Mouse (Mus musculus) adrenal gland, postnatal 25 days (tissue): ENCODE data around the gene Tpst2. TPM values are rescaled to one million over a fixed set of nuclear protein-coding genes. Genes with fewer than 3 reads are reported as not detected.

Experiments
- DNase-seq: peaks from one replicate; pipeline ENCODE4 v3.0.0; 2021; ENCODE audit warnings: mixed read lengths
- total RNA-seq: library from RNA; stranded (reverse); gene quantifications from 2 replicates; pipeline ENCODE4 v1.2.3, GENCODE M21; 2021

Tpst2 gene
- total RNA-seq, 1 experiment from 2014 or later: 144 TPM

DNA sequence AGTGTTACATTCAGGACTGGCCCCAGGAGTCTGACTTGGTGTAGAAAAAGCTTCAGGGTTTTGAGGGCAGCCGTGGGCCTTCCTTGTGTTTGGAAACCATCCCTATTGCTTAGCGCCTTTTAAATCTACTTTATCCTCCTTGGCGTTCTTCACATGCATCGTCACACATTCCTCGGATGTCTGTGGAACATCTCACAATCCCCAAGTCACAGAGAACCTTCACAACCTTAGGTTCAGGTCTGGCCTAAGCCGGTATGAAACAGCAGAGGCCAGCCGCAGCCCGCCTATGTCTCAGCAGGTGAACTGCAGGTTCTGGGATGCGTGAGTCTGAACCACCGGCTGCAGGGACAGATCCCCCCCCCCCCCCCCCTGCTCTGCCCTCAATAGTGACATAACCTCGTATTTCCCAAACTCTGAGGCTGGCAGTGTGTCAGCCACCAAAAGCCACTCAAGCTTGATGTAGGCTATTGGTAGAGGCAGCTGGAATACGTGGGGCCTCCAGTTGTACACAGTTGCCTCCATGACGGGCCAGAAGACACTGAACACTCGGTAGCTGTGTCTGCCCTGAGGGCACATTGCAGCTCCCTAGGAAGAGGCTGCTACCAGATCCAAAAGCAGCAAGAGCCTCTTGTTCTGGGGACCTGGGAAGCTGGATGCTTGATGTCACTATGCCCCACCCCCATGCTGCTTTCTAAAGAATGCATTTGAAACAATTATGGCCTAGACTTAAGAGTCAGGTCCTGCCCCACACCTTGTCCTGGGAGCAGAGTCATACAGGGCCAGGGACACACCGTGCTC, 4.6 kb downstream of the Tpst2 start:
- peak; percentile 27 for DNase-seq

DNA sequence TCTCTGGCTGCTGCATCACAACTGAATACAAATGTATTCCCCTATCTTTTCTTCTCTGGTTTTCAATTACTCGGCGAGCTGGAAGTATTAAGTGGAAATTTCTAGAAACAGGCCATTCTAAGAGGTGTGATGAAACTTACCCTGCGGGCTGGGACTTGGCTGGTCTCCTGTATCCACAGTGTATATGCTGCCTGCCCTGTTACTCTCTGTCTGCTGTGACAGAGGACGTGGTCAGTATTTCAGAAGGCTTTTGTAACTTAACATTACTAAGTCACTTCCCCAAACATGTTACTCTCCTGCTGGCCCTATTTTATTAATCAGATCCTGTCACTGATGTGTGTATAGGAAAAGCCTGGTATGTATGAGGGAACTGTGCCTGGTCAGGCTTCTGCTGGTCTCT, 5.2 kb downstream of the Tpst2 start:
- peak; percentile 4 for DNase-seq

DNA sequence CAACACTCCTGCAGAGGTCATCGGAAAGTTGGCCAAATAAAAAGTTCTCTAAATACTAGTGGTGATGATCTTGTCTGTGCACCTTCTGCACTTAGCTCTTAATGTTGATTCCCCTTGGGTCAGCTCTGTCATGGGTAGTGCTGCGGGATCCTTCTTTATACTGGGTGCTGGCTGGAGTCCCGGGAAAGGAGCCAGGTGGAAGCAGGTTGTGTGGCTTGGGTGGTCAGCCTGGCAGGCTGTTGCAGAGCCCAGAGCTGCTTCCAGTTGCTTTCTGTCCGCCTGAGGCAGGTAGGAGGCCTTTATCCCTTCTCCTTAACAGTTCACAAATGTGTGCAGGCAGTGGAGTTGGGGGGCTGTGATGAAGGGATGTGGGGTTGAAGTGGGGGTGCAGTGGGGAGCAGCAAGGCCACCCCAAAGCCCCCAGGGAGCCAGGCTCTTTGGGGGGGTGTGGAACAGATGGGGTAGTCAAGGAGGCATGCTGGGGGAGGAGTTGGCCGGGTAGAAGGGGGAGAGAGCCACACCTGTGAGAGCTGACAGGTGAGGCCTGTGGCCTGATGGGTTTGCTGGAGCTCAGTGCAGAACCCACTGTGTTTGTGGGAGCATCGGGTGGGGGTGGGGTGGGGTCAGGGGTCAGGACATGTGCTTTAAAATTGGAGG, 5.8 kb downstream of the Tpst2 start:
- DNase-seq: no peak

DNA sequence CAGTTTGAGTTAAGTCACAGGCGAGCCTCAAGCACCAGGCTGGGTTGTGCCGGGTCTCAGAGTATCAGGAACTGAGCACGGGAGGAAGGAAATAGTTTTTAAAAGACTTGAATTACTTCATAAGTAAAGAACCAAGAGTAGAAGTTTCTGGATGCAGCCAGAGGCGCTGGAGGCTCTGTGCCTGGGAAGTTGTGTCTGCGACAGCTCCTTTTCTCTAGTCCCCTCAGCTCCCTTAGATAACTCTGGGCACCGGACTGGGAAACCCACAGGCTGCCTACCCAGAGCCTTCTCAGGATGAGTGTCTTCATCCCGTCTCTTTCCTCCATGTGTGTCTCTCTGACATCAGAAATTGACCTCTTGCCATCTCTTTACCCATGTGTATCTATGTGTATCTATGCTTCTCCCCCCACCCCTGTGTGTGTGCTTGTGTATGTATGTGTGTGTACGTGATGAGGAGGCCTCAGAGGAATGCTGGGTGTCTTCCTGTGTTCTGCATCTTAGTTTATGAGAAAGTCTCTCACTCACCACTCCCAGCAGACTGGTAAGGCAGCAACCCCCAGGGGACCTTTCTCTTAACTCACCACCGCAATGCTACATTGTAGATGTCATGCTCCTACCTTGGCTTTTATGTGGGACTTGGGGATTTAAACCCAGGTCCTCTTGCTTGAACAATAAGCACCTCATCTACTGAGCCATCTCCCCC, 6.4 kb downstream of the Tpst2 start:
- DNase-seq: no peak

DNA sequence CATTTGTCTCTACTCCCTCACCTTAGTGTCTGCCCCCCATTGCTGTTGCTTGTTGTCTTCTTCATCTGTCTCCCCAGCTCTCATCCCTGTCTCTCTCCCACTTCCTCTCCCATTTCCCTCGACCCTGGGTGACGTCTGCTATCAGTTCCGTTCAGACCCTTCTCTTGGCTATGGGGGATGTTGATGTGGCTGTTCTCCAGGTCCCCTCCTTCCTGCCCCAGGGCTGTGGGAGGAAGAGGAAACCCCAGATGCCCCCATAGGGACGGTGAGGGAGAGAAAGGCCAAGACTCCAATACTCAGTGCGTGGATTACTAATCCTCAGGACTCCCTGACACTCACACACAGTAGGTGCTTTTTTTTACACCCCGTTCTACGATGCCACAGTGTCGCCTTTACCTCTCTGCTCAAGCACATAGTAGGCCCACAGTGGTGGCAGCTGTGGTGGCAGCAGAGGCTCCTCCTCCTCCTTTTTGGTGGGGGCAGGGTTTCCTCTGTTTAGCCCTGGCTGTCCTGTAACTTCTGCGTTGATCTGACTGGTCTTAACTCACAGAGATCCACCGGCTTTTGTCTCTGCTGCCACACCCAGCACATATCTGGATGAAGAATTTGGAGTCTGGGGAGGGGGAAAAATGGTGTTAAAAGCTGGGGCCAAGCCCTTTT, 7.2 kb downstream of the Tpst2 start:
- no peak for DNase-seq

DNA sequence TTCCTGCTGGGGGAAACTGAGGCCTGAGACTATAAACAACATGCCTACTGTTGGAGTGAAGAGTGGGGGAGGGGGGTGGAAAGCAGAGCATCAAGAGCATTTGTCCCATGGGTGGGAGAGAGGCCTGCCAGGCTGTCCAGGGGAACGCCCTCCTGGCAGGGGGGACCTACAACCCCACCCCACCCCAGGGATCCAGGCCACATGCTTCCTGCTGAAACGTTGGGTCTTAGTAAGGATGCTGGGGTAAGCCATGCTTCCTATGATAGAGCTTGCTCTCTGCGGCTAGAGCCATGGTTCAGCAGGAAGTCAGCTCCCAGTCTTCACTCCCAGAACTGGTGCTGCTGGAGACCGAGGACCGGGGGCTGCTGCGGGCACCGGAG, 7.7 kb downstream of the Tpst2 start:
- no peak for DNase-seq

DNA sequence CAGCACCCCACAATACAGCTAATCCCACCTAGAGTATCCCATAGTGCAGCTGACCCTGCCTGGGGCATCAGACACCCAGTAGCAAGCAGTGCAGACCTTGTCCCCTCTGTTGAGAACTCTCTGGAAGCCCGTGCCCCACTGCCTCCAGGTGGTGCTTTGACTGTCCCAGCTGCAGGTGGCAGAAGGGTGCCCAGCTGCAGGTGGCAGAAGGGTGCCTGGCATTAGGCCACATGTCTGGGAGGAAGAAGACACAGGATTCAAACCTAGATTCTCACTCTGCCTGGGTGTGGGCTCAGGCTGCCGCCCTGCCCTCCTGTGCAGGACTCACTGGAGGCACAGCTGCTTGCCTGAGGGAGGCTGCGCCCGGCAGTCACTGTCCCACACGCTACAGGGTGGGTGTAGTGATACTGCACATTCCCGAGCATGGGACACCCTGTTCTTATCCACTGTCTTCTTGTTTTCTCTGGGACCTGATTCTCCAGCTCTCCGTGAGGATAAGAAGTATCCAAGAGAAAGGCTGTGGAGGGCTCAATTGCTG, 9.1 kb downstream of the Tpst2 start:
- no peak for DNase-seq

DNA sequence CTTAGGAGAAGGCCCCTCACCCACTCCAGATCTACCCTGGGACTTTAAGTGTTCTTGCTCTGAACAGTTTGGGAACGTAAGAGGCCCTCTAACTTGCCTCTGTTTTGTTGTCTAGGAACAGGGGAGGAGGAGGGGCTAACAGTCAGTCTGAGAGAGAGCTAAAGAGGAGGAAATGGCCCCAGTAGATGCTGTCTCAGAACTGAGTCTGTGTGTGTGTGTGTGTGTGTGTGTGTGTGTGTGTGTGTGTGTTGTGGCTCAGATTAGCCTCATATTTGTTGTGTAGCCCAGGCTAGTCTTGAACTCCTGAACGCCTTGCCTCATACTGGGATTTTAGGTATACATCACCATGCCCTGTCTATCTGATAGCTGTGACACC, 10.1 kb downstream of the Tpst2 start:
- no peak for DNase-seq

DNA sequence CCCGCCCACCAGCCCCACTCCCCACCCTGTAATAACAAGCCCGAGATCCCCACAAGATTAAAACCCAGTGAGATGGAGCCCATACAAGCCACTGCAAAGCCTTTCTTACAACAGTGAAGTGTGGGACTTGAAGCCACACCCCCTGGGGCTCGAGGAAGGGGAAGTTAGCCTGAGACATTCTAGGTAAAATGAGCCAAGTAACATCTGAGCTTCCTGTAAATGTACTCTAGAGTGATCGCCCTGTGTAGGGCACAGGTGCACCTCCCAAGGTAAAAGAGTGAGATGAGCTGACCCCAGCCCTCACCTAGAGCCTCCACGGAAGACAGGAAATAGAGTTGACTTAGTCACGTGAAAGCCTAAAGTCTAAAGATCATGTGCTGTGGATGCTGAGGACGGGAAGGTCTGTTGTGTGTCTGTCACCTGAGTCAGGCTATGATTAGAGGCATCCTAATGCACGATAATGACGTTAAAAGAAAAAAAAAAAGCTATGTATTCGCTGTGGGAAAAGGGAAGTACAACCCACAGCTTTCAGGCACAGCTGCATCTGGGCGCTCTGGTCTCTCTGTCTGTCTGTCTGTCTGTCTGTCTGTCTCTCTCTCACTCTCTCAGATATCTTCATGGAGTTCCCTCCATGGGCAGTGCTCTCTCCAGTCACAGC, 10.6 kb downstream of the Tpst2 start:
- no peak for DNase-seq

DNA sequence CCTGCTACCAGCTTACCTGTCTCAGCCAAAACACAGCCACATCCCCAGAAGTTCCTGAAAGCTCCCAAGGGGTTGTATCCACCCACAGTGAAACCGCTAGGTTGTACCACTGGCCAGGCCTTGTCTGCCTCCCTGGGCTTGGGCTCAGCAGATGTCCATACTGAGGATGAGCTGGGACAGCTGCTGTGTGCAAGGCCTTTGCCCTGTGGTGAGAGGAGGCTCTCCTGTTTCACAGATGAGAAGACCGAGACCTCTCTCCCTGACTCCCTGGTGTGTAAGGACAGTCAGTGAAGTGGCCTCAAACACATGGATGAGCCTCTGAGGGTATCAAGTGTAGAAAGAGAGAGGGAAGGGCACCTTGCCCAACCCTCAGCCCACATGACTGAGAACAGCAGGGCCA, 11.2 kb downstream of the Tpst2 start:
- DNase-seq: no peak

DNA sequence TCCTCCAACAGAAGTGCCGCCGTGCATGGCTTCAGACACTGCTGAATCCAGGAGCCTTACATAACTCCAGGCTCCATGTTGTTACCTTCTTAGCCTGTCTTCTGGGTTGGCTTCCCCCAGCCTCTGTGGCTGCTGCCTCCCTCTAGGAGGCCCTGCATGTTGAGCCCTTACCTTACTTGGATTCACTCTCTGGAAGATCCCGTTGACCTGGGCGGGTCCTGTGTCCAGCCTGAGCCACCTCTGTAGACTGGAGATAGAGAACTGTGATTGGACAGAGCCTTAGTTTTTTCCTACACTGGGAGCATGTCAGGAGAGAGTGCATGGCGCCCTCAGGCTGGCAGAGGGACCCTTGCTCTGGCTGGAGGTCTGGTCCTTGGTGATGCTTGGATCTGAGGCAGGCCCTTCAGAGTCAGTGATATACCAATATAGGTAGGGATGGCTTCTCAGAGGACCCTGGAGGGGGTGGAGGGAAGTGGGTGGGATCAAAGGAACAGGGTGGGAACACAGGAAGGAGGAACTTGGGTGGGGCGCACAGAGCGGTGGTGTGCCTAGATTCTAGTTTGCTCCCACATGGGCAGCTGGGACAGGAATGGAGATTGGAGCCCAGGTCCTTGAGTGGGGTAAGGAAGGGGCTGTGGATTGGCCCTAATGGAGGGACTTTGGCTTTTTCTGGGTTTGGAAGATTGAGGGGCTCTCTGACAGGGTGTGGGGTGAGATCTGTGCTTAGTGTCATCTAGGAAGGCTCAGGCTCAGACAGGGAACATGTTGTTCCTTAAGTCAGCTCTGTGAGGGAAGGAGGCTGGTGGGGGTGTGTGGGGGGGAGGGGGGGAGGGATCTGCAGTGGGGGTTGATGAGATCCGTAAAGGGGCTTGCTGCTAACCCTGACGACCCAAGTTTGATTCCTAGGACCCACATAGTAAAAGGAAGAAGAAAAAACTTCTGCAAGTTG, 12.0 kb downstream of the Tpst2 start:
- DNase-seq: no peak

DNA sequence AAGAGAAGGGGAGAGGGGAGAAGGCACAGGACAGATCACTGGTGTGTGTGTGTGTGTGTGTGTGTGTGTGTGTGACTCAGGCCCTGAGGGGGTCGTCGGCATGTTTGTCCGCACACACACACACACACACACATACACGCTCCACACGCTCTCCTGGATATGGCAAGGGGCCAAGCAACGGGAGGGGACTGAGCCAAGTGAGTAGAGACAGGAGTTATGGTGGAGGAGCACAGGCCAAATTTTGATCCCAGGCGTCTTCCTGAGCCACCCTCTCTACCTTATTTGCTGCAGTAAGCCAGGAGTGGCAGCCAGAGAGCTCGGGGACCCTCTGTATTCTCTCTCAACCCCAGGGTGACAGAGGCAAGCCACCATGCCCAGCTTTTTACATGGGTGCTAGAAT, 12.7 kb downstream of the Tpst2 start:
- peak; percentile 68 for DNase-seq

DNA sequence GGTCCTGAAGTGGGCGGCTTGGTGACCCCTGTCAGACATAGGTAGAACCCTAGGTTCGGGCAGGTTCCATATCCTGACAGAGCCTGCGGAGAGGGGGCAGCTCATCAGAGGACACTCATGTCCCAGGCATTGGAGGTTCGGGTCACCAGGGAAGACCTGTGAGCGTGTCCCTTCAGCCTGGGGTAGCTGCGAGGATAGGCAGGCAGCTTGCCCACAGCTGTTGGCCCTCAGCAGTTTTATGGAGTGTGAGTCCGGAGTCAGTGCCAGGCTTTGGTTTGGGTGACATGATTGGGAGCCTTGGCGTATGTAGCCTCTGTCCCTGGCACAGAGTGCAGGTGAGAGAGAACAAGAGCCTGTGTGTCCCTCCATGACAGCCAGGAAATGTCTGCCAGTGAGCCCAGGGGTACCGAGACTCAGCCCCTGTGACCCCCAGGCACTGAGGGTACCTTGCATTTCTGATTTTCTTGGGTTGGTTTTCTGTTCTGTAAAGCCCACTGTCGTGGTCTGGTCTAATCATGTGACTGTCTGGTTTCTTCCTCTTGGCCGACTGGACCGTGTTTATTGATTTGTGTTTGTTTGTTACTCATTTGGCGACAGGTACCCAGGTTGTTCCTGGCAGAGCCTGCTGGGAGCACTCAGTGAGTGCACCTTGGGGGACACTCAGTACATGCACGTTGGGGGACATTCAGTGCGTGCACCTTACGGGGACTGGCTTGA, 13.5 kb downstream of the Tpst2 start:
- peak; percentile 58 for DNase-seq

DNA sequence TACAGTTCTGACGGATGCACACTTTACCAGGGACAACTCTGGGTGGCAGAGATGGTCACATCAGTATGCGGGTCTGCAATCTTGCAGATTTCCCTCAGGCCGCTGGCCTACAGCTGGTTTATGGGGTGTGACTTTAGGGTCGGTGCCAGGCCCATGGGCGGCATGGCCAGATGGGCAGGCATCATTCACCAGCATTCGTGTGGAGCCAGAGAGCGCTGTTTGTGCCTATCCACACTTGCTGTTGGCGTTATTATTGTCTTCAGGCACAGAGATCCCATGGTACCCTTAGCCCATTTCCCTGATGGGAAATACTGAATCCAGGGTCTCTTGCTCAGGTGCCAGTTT, 14.0 kb downstream of the Tpst2 start:
- no peak for DNase-seq

DNA sequence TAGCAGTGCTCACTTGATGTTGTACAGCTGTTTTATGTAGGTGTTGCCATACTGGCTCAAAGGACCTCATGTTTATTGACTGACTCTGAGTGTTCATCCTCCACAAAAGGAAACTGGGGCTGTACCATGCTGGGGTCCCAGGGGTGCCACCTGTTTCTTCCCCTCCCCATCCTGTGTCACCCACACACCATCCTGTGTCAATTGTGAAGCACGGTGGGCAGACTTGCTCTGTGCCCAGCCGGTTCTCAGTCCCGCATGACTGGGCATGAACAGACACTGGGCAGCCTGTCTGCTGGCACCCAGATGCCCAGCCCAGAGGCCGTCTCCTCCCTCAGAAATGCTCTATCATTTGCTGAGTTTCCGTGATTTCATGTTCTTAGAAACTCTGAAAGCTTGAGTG, 15.4 kb downstream of the Tpst2 start:
- no peak for DNase-seq

DNA sequence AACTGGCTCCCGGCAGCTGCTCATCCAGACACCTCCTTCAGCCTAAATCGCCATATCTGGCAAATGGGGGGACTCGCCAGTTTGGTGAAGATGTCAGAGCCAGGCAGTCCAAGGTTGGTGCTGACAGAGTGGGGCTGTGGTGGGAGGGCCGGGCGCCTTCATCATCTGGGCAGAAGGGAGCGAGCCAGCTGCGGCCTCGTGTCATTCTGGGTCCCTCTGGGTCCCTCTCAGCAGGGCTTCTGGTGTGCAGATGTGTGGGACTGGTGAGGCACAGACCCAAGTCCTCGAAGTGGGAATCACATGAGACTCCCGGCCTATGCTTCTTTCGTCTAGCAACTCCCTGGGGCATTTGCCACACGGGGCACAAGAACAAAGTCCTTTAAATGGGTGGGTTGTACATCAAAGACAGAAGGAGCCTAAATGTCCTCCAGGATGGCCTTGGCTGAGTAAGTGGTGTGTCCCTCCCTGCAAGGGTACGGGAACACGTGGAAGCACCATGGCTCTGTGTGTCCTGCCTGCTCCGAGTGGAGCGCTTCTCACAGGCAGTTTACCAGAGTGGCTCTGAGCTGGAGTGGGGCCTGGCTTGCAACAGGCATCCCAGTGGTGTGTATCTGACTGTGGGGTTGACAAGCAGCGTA, 16.0 kb downstream of the Tpst2 start:
- peak; percentile 46 for DNase-seq

DNA sequence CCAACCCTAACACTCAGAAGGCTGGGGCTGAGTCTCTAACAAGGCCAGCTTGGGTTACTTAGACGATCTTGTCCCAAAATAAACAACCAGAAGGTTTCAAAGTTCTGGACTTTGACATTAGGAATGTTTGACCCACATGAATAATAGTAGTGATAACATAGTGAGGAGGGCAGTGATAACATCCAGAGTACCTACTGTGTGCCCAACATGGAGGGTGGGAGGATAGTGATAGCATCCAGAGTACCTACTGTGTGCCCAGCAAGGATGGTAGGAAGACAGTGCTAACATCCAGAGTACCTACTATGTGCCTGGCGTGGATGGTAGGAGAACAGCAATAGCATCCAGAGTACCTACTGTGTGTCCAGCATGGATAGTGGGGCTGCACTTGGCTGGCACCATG, 17.3 kb downstream of the Tpst2 start:
- DNase-seq: no peak

DNA sequence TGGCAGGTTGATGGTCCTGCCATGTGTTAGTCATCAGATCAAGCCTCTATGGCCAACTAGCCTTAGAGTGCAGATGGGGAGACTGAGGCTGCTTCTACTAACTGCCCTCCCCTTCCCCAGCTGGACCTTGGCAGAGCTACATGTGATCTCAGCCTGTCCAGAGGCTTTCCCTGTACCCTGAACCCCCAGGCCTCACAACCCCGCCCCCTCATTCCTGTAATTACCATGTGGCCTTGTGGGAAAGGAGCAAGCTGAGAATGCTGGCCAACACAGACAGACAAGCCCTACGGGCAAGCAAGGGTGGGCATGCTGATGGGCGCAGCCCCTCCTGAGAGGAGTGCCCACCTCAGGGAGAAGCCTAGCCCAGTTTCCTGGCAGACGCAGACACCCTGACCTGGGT, 18.2 kb downstream of the Tpst2 start:
- no peak for DNase-seq

DNA sequence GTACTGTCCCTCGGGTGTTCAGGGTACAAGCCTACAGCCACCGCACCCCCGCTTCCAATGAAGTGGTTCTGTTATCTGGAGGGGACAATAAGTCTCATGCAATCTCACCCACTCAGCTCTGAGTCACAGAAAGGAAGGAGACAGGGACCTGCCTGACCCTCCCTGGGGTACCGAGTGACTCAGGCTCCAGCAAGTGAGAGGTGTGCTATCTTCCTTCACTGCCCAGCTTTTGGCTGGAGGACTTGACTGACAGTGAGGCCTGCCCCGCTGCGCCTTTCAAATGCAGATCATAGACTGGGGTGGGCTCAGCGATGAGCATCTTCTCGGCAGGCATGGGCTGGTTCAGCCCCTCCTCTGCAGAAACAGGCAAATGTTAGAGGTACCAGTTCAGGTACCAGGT, 18.7 kb downstream of the Tpst2 start:
- peak; percentile 53 for DNase-seq

DNA sequence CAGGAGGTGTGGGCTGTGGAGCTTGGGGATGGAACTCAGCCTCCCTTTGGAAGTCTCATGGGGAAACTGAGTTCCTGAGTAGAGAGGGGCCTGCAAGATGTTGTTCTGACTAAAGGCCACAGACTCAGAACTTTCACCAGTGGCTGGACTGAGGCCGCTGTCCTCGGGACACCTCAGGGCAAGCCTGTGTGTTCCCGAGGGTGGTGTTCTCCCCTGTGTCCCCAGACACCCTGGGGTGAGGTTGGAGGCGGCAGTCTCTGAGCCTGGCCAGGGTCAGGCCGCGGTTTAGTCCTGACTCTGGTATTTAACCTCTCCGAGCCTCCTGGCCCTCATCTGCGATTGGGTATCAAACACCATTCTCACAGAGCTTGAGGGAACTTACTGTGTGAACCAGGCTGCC, 19.1 kb downstream of the Tpst2 start:
- no peak for DNase-seq
